Mouse (Mus musculus): ENCODE measurements around the gene Rimklb. TPM values are rescaled to one million over a fixed set of nuclear protein-coding genes. Genes with fewer than 3 reads are reported as not detected.

The Rimklb gene
- 0.21 and 0.26 TPM in 2 replicates for polyA plus RNA-seq (2012; rRNA removed)

GRCm38 (mm10) chr6:122498661-122499060 is at the start of gene Rimklb:
Gene Rimklb, minus strand, starts transcription at chr6:122498761.

GRCm38 (mm10) chr6:122505545-122505944 is 7.0 kb upstream of the Rimklb start, which contains the start of gene Mfap5:
Gene Mfap5, plus strand, starts transcription at chr6:122505845.

Other genes with a start within 250 kb of the Rimklb start
- not detected in 2 replicates for gene Klrg1, start 215.9 kb downstream of the Rimklb start, polyA plus RNA-seq (2012; rRNA removed)
- 51.2 and 55.5 TPM in 2 replicates for gene M6pr, start 190.0 kb downstream of the Rimklb start, polyA plus RNA-seq (2012; rRNA removed)
- 2.4 and 3.0 TPM in 2 replicates for gene Phc1, start 158.2 kb downstream of the Rimklb start, polyA plus RNA-seq (2012; rRNA removed)
- gene Mfap5, start 7.1 kb upstream of the Rimklb start, polyA plus RNA-seq (2012; rRNA removed) = 1.1 and 1.5 TPM in 2 replicates
- not detected in 2 replicates for gene Aicda, start 55.0 kb upstream of the Rimklb start, polyA plus RNA-seq (2012; rRNA removed)
- 11.9 and 16.4 TPM in 2 replicates for gene Apobec1, start 103.7 kb upstream of the Rimklb start, polyA plus RNA-seq (2012; rRNA removed)
- 0.46 TPM in 2 replicates for gene Gdf3, start 111.3 kb upstream of the Rimklb start, polyA plus RNA-seq (2012; rRNA removed)
- gene Dppa3, start 127.6 kb upstream of the Rimklb start, polyA plus RNA-seq (2012; rRNA removed) = not detected in 2 replicates
- 0.01 TPM in 1 of 2 replicates, not detected in the other for gene Nanog, start 208.7 kb upstream of the Rimklb start, polyA plus RNA-seq (2012; rRNA removed)

Data from liver, embryonic 18 days (tissue).